Mouse (Mus musculus): ENCODE data around the gene Gm20867. TPM values are rescaled to one million over a fixed set of nuclear protein-coding genes. Genes with fewer than 3 reads are reported as not detected.
"Not testable (repeated sequence)": the region's sequence is repeated elsewhere in the genome, so short reads cannot be mapped to it uniquely, and the experiment has no call there.

Gene Gm20867
- not detected in 2 replicates for polyA plus RNA-seq (2012; rRNA removed)

DNA sequence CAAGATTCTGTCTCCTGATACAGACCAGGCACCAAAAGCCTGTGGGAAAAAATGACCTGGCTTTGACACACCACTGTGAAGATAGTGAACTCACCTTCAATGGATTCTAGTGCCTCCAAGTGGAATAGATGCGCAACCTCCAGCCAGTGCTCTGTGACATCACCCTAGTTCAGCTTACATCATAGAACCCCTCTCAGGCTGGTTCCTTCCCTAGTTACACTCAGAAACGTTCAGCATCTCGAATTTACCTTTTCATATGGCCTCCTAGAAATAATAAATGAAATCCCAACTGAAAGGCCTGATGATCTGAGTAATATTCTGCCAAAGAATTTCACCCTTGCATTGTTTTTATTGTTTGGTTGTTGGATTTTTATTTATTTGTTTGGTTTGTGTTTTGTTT lies at the start of gene Gm20867:
Gene Gm20867 (minus strand): TSS at position 101 of the 400 bp plus-strand sequence.
- no CpG with 5 or more reads among the region's 3 CpGs for WGBS
- H3K27ac ChIP-seq (ENCODE audit: insufficient read depth, low read length); DNase-seq; H3K4me1 ChIP-seq (ENCODE audit: control insufficient read depth, insufficient read depth, low read length); H3K27me3 ChIP-seq (ENCODE audit: control insufficient read depth, insufficient read depth, low read length); H3K4me3 ChIP-seq (replicated peaks; ENCODE audit: insufficient read depth, low read depth, low read length): not testable (repeated sequence)

Other genes starting within 250 kb of the Gm20867 start
- not detected in 2 replicates for gene Gm29564, start 249.8 kb upstream of the Gm20867 start, polyA plus RNA-seq (2012; rRNA removed)

Data from cerebellum, adult 2 months (tissue).